Mouse (Mus musculus): ENCODE measurements around the gene Gm20388. TPM values are rescaled to one million over a fixed set of nuclear protein-coding genes. Genes with fewer than 3 reads are reported as not detected.

Gm20388 gene
- polyA plus RNA-seq, 1 experiment, result 59.3 TPM

DNA sequence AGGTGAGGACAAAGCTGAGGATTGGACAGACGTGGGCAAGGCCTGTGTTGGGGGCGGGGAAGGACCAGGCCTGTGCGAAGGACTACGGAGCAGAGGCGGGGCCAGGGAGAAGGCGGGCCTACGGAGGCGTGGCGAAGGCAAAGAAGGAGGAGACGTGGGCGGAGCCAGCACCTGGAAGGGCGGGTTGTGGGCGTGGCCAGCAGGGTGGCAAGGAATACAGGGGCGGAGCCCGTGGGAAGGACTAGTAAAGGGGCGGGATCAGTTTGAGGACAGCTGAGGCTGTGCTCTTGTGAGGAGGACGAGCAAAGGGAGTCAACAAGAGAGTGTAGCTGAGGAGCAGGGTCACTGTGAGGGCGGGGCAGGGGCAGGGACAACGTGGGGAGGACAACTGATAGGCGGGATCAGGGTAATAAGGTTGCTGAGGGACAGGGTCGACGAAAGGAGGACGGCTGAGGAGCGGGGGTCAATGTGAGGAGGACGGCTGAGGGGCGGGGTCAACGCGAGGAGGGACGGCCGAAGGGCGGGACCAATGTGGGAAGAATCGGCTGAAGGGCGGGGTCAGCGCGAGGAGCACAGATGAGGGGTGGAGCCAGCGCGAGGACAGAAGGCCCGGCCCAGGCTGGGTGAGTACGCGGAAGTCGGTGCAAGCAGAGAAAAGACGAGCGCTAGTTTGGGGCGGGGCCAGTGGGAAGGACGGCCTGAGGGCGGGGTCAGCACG is 2370.8 kb downstream of the Gm20388 start:
- peak; percentile 99 for DNase-seq (ENCODE audit: low read depth)
- TF ChIP-seq CTCF (IDR thresholded peaks at IDR 0.05; ENCODE audit: borderline replicate concordance, extremely low read depth, insufficient read depth, insufficient read length) (no peak), POLR2A (IDR thresholded peaks at IDR 0.05; ENCODE audit: borderline replicate concordance, extremely low read depth, insufficient read depth, insufficient read length, poor library complexity, severe bottlenecking) (no peak)

DNA sequence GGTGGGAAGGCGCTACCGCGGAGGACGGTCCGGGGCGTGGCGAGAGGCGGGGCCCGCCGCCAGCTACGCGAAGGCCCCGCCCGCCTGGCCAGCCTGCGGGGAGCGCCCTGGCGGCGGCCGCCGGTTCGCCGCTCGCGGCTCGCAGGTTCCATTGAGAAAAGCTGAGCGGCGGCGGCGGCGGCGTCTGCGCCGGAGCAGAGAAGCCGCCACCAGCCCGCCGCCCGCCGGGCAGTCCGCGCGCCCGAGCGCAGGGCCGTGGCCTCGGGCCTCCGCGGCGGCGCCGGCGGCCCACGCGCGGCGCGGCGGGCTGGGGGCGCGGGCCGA is 2371.4 kb downstream of the Gm20388 start, which contains the start of gene Zfpm1:
Gene Zfpm1 (plus strand): TSS at position 107 of the 324 bp plus-strand sequence.
- TF ChIP-seq POLR2A (IDR thresholded peaks at IDR 0.05; ENCODE audit: borderline replicate concordance, extremely low read depth, insufficient read depth, insufficient read length, poor library complexity, severe bottlenecking) (0 out of 2 replicates have a peak, but pooled peaks have one; percentile 48), CTCF (IDR thresholded peaks at IDR 0.05; ENCODE audit: borderline replicate concordance, extremely low read depth, insufficient read depth, insufficient read length) (no peak)
- no peak for DNase-seq (ENCODE audit: low read depth)

DNA sequence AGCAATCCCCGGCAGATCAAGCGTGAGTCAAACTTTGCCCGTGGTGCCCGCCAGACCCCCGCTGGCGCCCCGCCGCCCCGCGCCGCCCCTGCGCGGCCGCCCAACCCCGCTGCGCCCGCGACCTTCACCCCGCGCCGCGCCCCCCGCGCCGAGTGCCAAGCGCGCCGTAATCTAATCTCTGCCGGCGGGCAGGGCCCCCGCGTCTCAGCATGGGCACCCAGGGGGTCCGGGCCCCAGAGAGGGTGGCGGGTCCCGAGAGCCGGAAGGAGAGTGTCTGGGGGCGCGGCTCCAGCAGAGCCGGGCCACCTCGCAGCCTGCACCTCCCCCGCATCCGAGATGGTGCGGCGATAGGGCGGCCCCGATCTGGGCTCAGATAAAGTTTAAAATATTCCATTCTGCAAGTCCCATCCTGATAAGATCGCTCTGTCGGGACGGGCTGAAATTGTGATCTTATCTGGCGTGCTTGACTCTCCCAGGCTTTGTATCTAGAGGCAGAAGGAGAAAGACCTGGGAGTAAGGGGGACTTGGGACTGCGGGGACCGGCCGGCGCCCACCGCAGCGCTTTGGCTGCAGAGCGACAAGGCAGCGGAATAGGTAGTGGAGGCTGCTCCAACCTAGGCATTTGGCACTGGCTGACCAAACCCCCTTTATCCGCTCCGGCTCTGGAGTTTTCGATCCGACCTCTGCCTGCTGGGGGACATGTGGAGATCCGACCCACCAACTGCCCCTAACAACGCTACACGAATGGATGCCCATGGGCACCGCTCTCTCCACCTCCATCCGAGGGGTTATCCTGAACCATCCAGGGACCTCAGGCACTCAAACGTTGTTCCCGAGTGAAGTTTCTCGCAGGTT is 2372.1 kb downstream of the Gm20388 start:
- TF ChIP-seq POLR2A (IDR thresholded peaks at IDR 0.05; ENCODE audit: borderline replicate concordance, extremely low read depth, insufficient read depth, insufficient read length, poor library complexity, severe bottlenecking) (no peak), CTCF (IDR thresholded peaks at IDR 0.05; ENCODE audit: borderline replicate concordance, extremely low read depth, insufficient read depth, insufficient read length) (no peak)
- no peak for DNase-seq (ENCODE audit: low read depth)

DNA sequence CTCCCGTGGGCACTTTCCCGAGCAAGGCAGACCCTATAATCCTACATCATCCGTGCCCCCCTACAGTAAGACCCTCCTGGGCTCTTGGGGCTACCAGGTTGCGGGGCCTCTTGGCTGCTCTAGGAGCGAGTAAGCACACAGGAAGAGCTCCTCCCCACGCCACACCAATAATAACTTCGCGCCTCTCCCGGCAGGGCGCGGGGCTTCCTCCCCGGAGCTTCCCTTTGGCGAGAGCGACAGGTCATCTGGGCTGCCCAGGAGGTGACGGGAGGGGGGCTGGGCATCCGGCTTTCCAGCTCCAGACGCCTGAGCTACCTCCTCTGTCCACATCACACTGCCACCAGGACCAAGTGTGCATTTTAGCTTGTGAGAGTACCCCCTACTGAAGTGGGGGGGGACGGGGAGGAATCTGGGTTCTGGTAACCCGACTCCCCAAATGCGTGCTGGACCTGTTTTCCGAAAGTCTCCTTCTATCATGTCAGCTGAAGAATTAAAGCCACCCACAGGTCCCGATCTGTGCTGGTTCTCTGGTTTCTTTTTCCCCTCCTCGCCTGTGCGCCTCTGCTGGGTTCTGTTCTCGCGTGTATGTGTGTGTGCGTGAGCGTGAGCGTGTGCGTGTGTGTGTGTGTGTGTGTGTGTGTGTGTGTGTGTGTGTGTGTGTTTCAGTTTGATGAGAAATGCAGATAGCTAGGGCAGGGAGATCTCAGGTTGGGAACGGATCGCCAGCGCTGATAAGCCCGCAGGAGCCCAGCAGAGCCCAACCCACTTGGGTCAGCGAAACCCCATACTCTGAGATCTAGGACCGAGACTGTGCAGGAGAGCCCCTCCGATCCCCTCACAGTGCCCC is 2372.9 kb downstream of the Gm20388 start:
- TF ChIP-seq POLR2A (IDR thresholded peaks at IDR 0.05; ENCODE audit: borderline replicate concordance, extremely low read depth, insufficient read depth, insufficient read length, poor library complexity, severe bottlenecking), result no peak
- TF ChIP-seq CTCF (IDR thresholded peaks at IDR 0.05; ENCODE audit: borderline replicate concordance, extremely low read depth, insufficient read depth, insufficient read length), result no peak
- no peak for DNase-seq (ENCODE audit: low read depth)

DNA sequence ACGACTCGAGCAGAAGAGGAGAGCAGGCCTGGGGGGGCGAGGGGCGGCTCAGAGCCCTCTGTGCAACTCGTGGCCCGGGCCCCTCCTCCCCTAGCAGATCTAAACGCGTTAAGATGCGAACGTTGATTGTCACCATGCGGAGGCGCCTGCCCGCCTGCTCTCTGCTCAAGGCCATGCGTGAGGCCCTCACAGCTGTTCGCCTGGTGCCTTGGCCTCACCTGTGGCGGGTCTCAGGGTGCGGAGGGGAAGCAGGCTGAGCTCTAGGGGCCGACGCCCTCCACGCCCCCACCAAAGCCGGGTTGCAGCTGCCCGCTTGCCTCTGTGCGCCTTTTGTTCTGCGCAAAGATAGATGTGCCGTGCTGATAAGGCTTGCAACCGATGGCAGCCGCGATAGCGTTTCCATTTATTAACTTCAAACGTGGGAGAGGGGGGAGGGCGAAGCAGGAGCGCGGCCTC is 2373.6 kb downstream of the Gm20388 start:
- no peak for TF ChIP-seq POLR2A (IDR thresholded peaks at IDR 0.05; ENCODE audit: borderline replicate concordance, extremely low read depth, insufficient read depth, insufficient read length, poor library complexity, severe bottlenecking)
- TF ChIP-seq CTCF (IDR thresholded peaks at IDR 0.05; ENCODE audit: borderline replicate concordance, extremely low read depth, insufficient read depth, insufficient read length), result peak; percentile 18; the same call in 1 of the 2 replicates
- DNase-seq (ENCODE audit: low read depth), result peak; percentile 73

DNA sequence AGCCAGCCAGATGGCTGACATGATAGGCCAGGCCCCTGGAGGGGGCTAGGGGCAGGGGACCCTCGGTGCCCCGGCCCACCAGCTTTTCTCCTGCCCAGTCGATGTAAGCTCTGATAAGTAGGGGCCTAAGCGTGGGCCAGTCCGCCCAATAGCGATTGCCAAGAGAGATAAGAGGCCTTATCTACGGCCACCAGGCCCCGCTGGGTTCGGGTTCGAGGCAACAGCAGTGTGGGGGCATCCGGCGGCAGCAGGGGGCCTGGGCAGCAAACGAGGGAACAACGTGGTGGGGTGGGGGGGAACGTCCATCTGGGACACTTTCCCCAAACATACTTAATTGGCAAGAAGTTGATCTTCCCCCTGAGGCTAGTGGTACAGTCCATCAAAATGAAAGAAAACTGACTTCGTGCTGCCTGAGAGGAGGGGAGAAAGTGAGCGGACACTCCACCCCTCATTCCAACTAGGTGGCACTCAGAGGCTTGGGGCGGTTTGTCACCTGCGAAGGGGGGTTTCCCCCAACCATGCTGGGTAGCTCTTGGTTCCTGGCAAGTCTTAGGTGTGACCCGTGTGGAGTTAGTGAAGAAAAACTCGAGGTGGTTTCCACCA is 2374.1 kb downstream of the Gm20388 start:
- peak; percentile 54 for DNase-seq (ENCODE audit: low read depth)
- TF ChIP-seq CTCF (IDR thresholded peaks at IDR 0.05; ENCODE audit: borderline replicate concordance, extremely low read depth, insufficient read depth, insufficient read length), result no peak
- TF ChIP-seq POLR2A (IDR thresholded peaks at IDR 0.05; ENCODE audit: borderline replicate concordance, extremely low read depth, insufficient read depth, insufficient read length, poor library complexity, severe bottlenecking), result no peak

DNA sequence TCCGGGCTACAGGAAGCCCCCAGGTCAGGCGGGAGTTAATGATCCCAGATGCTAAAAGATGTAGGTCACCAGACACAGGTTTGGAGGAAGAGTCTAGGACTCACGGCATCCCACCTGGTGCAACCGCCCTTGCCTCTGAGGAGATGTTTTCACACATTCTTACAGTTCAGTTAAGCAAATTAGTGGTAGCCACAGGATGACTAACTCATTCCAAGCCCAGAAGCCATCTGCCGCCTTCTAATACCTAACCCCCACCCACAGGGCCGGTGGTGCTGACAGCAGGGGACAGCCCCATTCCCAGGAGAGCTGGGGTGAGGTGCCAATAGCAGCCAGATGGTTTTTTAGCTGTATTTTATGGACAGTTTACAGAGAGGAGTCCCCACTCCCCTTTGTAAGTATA is 2375.1 kb downstream of the Gm20388 start:
- TF ChIP-seq POLR2A (IDR thresholded peaks at IDR 0.05; ENCODE audit: borderline replicate concordance, extremely low read depth, insufficient read depth, insufficient read length, poor library complexity, severe bottlenecking) (no peak), CTCF (IDR thresholded peaks at IDR 0.05; ENCODE audit: borderline replicate concordance, extremely low read depth, insufficient read depth, insufficient read length) (no peak)
- DNase-seq (ENCODE audit: low read depth), result no peak

DNA sequence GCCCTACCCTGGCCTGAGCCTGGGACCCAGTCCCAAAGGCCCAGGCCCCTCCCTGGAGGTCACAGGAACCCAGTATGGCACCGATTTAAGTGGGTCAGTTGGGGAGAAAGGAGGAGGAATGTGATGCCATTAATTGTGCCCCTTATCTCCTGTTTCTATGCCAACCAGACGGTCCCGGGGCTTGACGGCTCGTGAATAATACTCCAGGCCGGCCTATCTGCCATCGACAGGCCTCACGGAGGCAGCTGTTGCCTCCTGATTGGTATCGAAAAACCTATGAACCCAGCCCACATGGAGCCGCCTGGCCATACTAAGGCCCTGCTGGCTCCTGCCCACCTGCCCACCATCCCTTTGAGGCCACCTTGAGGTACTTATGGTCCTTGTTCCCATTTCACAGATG is 2376.3 kb downstream of the Gm20388 start:
- DNase-seq (ENCODE audit: low read depth), result no peak
- TF ChIP-seq CTCF (IDR thresholded peaks at IDR 0.05; ENCODE audit: borderline replicate concordance, extremely low read depth, insufficient read depth, insufficient read length) (no peak), POLR2A (IDR thresholded peaks at IDR 0.05; ENCODE audit: borderline replicate concordance, extremely low read depth, insufficient read depth, insufficient read length, poor library complexity, severe bottlenecking) (no peak)

DNA sequence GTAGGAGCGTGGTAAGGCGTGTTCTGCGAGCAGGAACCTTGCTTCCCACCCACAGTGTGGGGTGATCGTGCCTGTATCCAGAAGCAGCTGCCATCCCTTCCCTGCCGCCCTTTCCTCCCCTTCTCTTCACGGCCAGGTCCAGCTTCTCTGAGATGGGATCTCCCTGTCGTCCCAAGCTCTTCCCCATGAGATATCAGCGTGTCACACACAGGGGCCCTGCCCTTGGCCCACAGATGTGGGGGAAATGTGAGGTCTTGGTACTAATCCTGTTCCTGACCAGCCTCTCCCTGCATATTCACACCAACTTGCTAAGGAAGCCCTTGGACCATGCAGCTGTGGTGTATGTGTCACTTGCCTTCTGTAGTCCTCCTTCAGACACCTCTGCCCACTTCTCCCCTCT is 2377.1 kb downstream of the Gm20388 start:
- no peak for DNase-seq (ENCODE audit: low read depth)
- no peak for TF ChIP-seq POLR2A (IDR thresholded peaks at IDR 0.05; ENCODE audit: borderline replicate concordance, extremely low read depth, insufficient read depth, insufficient read length, poor library complexity, severe bottlenecking)
- no peak for TF ChIP-seq CTCF (IDR thresholded peaks at IDR 0.05; ENCODE audit: borderline replicate concordance, extremely low read depth, insufficient read depth, insufficient read length)

DNA sequence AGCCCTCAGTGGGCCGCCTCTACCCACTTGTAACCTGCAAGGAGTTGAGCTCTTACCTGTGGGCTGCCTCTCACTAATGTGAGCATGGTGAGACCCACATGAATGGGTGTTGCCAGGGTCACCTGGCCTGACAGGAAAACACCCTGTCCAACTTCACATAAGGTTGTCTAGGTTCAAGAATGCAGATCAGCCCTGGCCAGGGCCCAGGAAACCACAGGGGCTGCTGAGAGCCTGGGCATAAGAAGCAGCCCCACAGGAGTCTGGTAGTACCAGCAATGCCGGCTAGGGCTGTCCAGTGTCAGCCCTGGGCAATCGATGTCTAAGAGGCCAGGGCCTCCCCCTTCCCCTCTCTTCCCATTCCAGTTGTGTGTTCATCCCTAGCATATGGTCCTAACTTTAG is 2377.7 kb downstream of the Gm20388 start:
- no peak for TF ChIP-seq POLR2A (IDR thresholded peaks at IDR 0.05; ENCODE audit: borderline replicate concordance, extremely low read depth, insufficient read depth, insufficient read length, poor library complexity, severe bottlenecking)
- TF ChIP-seq CTCF (IDR thresholded peaks at IDR 0.05; ENCODE audit: borderline replicate concordance, extremely low read depth, insufficient read depth, insufficient read length), result no peak
- DNase-seq (ENCODE audit: low read depth), result no peak

Measured in brain, embryonic 14.5 days (tissue).